Mouse (Mus musculus) adrenal gland, adult 2 months (tissue): ENCODE data around the gene Rbm28. TPM values are rescaled to one million over a fixed set of nuclear protein-coding genes. Genes with fewer than 3 reads are reported as not detected.
A peak's percentile ranks its signal among the peaks of the same experiment; 100 is the strongest.

Experiments used
- DNase-seq: peaks from one replicate; pipeline ENCODE4 v3.0.0; 2021
- polyA plus RNA-seq: library from polyadenylated mRNA; depleted of rRNA; stranded (reverse); fragments of >200 nt; gene quantifications from 2 replicates; pipeline ENCODE4 v1.2.3, GENCODE M21; 2012
- total RNA-seq, 2 experiments: library from RNA; stranded (reverse); gene quantifications; 2 replicates each; pipeline ENCODE4 v1.2.3; 2021

Rbm28 gene
- total and polyA plus RNA-seq, 3 experiments = 2.3 to 33.6 (median 25.9) TPM

GRCm38 (mm10) chr6:29144971-29145370 lies 19.8 kb downstream of the Rbm28 start:
- no peak for DNase-seq

- DNase-seq = peak; percentile 53
These were observed 21.2 kb downstream of the Rbm28 start for GRCm38 (mm10) chr6:29143608-29144007.

- peak; percentile 19 for DNase-seq
These were observed 27.4 kb downstream of the Rbm28 start for GRCm38 (mm10) chr6:29137441-29137840.

- no peak for DNase-seq
These were observed 31.7 kb downstream of the Rbm28 start for GRCm38 (mm10) chr6:29133100-29133499.

GRCm38 (mm10) chr6:29126878-29127426 lies 37.9 kb downstream of the Rbm28 start:
- DNase-seq = no peak

GRCm38 (mm10) chr6:29119990-29120389 lies 44.8 kb downstream of the Rbm28 start:
- no peak for DNase-seq

- no peak for DNase-seq
These were observed 45.8 kb downstream of the Rbm28 start for GRCm38 (mm10) chr6:29118963-29119362.

- no peak for DNase-seq
These were observed 46.6 kb downstream of the Rbm28 start for GRCm38 (mm10) chr6:29118231-29118630.

GRCm38 (mm10) chr6:29117417-29118104 lies 47.2 kb downstream of the Rbm28 start:
- peak; percentile 44 for DNase-seq

GRCm38 (mm10) chr6:29115756-29116155 lies 49.0 kb downstream of the Rbm28 start:
- DNase-seq = no peak

- no peak for DNase-seq
These were observed 53.3 kb downstream of the Rbm28 start for GRCm38 (mm10) chr6:29111501-29111900.

- no peak for DNase-seq
These were observed 56.4 kb downstream of the Rbm28 start for GRCm38 (mm10) chr6:29108376-29108775.

- DNase-seq = no peak
These were observed 63.5 kb downstream of the Rbm28 start for GRCm38 (mm10) chr6:29101248-29101864.

GRCm38 (mm10) chr6:29100423-29100822 lies 64.4 kb downstream of the Rbm28 start:
- no peak for DNase-seq

- peak; percentile 5 for DNase-seq
These were observed 65.2 kb downstream of the Rbm28 start for GRCm38 (mm10) chr6:29099536-29100170.

GRCm38 (mm10) chr6:29092904-29093303 lies 71.9 kb downstream of the Rbm28 start:
- DNase-seq = no peak

- no peak for DNase-seq
These were observed 72.6 kb downstream of the Rbm28 start for GRCm38 (mm10) chr6:29092234-29092633.

- DNase-seq = peak; percentile 32
These were observed 76.7 kb downstream of the Rbm28 start for GRCm38 (mm10) chr6:29087921-29088709.

GRCm38 (mm10) chr6:29084401-29084800 lies 80.4 kb downstream of the Rbm28 start:
- no peak for DNase-seq

GRCm38 (mm10) chr6:29082776-29083354 lies 81.9 kb downstream of the Rbm28 start:
- DNase-seq = peak; percentile 47

GRCm38 (mm10) chr6:29081826-29082363 lies 82.9 kb downstream of the Rbm28 start:
- no peak for DNase-seq
